Mouse (Mus musculus) layer of hippocampus, postnatal 36 days (tissue): Measurements from ENCODE around the gene Capn11. TPM values are rescaled to one million over a fixed set of nuclear protein-coding genes. Genes with fewer than 3 reads are reported as not detected.
"Not testable (repeated sequence)": the region's sequence is repeated elsewhere in the genome, so short reads cannot be mapped to it uniquely, and the experiment has no call there.

Experiments
- DNase-seq, 2 experiments: peaks; one replicate each; pipeline ENCODE4 v3.0.0; 2022
- total RNA-seq, 2 experiments: library from RNA; stranded (reverse); gene quantifications; 2 replicates each; pipeline ENCODE4 v1.2.3; 2021

Gene Capn11
- total RNA-seq, 2 experiments from 2014 or later = 0.22 to 1.4 TPM

DNA sequence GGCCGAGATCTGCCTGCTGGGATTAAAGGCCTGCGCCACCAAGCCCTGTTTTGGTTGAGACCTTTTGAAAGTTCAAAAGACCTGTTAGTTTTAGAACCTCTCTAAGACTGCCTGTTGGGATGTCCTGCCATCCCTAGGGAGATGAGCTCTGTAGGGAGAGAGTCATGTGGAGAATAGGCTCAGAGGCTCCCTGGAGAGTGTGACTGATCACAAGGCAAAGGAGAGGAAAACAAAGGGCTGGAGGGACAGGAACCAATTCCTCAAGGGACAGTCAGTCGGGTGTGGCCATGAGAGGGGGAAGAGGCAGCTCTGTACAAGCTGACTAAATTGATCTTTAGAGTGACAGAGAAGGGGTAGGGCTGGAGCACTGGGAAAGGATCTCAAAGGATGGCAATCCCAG lies 31.0 kb downstream of the Capn11 start:
- no peak for DNase-seq

DNA sequence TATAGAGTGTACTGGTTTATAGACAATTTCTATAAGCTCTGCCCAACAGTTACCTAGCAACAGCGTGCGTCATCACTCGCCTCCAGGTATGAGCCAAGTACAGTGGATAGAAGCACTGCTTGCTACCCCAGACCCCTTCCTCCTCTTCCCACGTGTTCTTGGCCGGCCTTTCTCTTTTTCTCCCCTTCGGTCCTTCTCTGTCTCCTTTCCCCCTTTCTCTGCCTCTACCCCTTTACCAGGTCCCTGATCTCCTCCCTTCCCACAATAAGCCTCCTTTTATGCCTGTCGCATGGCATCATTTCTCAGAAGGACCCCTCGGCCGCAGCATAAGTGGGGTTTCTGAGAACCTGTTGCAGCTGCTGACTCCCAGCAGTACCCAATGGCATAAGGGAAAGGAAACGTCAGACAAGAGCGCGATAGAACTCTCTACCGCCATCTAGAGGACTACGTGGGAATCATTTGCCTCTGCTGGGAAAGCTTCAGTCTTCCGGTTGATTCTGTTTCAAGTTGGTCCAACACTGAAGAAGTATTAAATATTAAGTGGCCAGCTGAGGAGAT lies 32.5 kb downstream of the Capn11 start:
- DNase-seq = peak; percentile 35 to 60

DNA sequence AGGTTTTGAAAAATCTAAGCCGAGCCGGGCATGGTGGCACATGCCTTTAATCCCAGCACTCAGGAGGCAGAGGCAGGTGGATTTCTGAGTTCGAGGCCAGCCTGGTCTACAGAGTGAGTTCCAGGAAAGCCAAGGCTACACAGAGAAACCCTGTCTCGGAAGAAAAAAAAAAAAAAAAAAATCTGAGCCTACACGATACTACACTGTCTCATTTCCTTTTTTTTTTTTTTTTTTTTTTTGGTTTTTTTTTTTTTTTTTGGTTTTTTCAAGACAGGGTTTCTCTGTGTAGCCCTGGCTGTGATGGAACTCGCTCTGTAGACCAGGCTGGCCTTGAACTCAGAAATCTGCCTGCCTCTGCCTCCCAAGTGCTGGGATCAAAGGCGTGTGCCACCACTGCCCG lies 35.7 kb downstream of the Capn11 start:
- not testable (repeated sequence) for DNase-seq

DNA sequence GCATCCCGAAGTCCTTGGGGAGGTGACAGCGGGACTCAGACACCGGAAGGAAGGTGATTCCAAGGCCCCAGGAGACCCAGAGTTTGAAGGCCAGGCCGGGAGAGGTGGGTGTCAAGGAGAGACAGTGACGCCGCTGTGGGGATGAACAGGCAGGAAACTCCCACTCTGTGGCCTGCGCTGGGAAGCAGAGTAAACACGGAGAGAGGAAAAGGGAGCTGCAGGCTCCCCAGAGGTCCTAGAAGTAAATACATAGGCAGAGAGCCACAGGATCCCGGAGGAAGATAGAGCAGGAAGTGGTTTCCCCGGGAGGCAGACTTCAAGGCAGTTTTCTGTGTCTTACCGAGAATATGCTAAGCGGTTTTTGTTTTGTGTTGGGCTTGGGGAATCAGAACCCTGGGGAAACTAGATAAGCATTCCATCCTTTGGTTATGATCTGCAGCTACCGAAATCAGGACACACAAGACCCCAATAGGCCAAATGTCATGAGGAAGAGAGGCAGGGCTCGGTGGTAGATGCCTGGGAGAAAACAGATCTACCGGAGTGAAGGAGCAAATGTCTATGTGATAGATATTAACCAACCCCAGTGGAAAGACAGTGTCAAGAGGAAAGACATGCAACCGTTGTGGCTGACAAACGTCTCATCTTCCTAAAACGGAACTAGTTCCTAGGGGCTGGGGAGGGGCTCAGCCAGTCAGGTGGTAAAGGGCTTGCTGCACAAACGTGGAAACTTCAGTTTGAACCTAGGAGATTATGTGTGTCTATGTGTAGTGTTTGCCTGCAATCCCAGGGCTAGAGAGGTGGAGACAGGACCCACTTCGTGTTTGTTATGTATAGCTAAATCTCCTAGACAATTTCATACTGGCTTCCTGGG lies 39.5 kb downstream of the Capn11 start:
- no peak for DNase-seq

DNA sequence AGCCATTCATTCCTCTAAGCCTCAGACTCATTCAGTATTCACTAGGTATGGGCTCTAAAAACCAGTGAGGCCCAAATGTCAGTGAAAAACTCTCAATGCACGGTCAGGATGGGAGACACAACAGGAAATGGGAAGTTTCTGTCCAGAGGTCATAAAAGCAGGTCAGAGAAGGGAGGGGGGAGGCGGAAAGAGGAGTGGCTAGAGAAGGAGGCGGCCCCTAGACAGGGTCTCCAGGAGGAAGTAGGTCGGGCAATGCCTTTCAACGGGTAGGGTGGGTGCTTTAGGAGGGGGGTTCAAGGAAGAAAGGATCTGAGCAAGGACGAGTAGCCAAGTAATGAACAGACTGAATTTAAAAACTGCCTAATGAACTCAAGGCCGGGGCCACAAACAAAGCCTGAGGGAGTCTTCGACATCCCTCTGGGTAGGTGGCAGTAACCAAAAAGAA lies 40.2 kb downstream of the Capn11 start:
- DNase-seq = no peak

DNA sequence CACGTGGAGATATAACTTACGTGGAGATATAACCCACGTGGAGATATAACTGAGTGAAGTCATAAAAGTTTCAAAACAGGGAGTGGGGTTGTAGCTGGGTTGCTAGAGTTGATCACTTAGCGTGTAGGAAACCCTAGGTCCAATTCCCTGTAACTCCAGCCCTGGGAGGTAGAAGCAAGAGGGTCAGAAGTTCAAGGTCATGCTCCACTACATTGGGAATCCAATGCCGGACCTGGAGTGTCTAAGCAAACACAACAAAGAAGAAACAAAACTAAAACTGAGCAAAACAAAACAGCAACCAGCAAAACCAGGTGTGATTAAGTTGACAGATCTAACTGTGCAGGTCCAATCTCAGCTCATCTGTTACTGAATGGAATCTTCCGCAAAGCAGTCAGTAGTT lies 41.5 kb downstream of the Capn11 start:
- no peak for DNase-seq

DNA sequence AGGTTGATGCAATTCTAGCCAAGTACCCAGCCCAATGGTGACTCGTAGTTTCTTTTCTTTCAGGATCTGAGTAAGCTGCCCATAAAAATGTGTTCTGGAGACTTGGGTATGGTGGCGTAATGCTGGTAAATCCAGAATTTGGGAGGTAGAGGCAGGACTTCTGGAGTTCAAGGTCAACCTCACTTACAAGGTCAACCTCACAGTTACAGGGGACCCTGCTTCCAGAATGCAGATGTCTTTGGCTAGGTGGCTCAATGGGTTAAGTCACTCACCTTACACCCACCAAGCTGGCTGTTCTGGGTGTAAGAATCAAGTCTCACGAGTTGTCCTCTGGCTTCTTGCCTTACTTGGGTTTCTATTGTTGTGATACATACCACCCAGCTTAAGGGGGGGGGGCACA lies 42.4 kb downstream of the Capn11 start:
- no peak for DNase-seq

DNA sequence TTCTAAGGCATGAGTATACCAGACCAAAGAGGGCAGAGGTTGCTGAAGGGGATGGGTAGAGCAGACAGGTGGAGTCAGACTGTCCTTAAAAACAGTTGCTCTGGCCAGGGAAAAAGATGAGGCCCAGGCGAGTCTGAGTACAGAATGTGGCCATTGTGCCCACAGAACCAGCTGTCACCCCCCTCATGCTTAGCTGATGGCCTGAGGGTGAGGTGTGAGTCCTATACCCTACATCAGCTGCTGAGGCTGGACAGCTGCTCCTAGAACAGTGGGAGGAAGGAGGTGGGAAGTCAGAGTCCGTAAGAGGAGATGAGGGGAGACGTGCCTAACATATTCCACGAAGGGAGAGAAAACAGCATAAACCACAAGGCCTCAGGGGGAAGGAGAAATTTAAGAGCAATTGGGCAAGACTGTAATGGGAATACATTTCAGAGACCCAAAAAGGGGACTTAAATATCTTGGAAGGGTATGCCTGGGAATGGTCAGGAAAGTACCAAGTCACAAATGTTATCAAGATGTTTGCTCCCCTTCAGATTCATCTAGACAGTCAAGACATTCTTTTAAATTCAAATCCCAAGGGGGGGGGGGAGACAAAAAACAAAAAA lies 43.0 kb downstream of the Capn11 start:
- DNase-seq = no peak

DNA sequence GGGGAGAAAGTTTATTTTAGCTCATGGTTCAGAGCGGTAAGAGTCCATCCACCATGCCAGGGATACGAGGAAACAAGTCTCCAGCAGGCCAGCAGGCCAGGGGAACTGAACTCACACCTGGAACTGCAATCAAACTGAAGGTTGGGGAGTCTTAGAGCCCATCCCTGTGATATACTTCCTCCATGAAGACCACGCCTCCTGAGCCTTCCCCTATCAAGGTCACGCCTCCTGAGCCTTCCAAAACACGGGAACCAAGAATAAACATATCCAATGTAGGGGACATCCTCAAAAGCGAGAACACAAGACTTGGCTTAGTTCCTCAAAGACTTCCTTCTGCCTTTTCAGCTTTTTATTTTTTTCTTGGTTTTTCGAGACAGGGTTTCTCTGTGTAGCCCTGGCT lies 46.2 kb downstream of the Capn11 start:
- no peak for DNase-seq

DNA sequence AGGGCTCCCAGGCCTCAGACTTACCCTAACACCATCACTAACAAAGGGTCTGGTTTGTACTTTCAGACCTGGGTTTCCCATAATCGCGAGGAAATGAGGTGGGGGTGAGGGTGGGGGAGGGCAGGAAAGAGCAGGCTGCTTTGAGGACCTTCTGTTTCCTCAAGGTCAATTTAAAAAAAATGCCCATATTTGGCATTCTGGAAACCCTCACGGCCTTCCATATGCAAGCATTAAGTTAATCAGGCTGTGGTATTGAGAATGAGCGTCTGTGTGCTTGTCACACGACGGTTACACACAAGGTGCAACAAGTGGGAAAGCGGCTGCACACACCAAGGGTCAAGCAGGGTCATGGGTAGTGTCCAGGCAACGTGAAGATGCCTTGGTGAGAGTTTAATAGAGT lies 47.1 kb downstream of the Capn11 start:
- DNase-seq = no peak

DNA sequence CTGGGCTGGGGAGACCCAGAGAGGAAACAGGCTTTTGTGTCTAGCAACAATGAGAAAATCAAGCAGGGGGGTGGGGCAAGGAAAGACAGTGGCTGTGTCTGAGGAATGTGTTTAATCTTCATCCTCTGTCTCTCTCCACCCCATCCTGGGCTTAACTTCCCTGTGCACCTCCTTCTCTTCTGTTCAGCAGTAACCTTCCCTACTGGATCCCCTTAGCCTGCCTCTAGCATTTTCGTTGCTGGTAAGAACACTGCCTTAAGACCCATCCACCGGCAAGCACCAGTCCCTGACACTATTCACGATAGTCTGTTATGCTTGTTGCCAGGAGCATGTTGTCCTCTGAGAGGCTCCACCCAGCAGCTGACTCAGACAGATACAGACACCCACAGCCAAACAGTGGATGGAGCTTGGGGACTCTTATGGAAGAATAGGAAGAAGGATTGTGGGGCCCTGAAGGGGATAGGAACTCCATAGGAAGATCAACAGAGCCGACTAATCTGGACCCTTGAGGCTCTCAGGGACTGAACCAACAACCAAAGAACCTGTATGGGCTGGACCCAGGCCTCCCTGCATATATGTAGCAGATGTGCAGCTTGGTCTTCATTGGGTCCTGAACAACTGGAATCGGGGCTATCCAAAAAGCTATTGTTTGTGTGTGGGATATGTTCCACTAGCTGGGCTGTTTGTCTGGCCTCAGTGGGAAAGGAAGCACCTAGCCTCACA lies 48.8 kb downstream of the Capn11 start:
- no peak for DNase-seq

DNA sequence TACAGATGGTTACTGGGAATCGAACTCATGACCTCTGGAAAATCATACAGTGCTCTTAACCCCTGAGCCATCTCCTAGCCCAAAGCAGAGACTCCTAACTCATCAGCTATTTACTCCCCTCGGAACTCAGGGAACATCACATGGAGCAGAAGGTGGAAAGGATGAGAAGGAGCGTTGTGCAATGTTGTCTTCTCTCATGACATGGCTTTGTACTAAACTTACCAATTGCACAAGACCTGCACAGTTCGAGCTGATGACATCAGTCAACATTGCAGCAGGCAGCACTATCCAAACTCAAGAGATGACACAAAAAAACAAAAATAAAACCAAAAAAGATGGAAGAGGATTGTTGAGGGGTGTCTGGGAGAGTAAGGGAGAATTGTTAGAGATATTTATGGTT lies 50.7 kb downstream of the Capn11 start:
- no peak for DNase-seq

DNA sequence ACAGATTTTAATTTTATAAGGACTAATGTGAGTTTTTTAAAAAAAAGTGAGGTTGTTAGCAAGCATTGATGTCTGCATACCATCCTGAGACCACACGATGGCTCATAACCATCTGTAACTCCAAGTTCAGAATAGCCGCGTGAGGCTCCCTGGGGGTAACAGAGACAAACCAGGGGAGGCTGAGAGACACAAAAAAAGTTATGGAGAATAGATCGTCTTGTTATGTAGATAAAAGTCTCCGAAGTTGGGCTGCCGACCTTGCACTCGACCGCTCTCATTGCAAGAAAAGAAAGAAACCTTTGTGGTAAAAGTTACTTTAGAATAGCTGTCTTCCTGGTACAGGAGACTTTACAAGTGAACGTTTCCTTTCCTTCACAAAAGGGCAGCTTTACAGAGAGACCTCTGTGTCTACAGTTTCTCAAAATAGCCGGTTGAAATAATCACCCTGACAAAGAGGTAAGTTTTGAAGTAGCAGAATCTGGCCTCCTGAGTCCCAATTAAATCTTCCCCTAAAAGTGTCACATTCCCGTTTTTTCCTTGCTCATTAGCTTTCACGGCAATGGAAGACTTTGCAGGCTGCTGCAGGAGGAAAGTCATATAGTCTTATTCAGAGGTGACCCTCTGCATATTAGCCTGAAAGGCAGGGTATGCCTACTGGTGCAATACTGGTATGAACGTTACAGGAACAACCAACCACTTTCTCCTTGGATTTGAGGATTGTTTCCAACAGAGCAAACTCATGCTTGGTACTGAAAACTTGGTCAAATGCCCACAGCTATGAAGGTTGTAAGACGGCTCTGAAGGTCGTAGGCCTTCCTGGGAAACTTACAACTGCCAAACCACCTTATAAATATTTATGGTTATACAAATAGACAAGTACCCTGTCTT lies 51.9 kb downstream of the Capn11 start:
- DNase-seq = no peak

DNA sequence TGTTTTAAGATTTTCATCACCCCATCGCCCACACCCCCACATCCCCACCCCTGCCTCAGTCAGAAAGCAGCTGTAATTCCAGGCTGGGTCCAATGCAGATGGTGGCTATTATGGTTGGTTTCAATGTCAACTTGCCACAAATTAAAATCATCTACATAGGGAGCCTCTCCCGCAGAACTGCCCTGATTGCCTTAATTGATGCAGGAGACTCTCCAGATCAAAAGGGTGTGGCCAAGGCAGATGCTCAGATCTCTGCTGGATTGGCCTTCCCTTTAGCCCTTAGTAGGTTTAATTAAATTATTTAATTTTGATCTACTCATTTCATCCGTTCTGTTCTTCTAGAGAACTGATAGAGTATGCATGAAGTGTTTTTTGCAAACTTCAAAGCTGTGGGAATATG lies 56.1 kb downstream of the Capn11 start:
- no peak for DNase-seq

DNA sequence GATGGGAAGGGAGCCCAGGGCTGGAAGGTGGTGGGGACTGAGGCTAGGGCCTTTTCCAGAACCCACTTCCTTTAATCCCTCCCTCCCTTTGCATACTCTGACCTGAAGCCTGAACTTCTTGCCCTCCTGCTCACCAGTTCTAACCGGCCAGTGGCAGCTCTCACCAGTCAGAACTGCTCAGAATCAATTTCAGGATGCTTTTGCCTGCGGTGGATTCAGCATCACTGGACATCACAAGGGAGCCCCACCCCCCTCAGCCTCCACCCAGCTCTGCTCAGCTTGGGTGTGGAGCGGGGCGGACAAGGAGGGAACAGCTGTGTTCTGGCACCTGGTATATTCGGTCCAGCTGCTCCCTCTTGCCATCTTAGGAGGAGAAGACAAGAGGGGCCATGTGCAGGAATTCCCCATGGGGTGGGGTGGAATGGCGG lies 57.2 kb downstream of the Capn11 start, which contains the start of gene Mymx:
Gene Mymx (minus strand): TSS at position 226 of the 428 bp plus-strand sequence.
- no peak for DNase-seq

DNA sequence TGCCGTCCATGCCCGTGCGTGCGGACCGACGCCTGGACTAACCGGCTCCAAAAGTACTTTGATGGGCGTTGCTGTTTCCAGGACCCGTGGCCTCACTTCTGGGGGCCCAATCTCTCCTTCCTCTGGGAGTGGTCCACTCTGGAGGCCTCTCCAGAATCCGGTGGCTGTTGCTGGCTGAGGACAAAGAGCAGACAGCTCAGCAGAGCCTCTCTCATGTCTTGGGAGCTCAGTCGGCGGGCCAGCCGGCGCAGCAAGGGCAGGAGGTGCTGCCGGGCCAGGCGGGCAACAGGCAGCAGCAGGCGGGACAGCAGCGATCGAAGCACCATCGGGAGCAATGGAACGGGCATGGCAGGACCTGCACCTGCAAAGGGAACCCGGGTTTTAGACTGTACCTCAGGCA lies 57.8 kb downstream of the Capn11 start:
- no peak for DNase-seq

DNA sequence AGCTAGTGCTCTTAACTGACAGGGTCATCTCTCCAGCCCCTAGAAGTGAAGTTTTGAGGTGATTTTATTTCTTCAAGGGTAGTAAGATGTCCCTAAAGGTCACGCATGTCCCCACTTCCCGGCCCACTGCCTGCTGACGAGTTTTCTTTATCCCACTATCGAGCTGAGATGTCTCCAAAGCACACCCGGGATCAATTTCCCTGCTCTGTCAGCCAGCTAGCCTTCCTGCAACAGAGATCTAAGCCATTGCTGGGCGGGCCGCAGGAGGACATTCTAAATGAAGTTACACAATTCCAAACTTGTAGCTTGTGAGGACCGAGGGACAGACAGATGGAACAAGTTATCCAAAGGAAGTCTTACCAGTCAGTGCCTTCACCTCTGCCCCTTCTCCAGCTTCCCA lies 58.9 kb downstream of the Capn11 start:
- no peak for DNase-seq

DNA sequence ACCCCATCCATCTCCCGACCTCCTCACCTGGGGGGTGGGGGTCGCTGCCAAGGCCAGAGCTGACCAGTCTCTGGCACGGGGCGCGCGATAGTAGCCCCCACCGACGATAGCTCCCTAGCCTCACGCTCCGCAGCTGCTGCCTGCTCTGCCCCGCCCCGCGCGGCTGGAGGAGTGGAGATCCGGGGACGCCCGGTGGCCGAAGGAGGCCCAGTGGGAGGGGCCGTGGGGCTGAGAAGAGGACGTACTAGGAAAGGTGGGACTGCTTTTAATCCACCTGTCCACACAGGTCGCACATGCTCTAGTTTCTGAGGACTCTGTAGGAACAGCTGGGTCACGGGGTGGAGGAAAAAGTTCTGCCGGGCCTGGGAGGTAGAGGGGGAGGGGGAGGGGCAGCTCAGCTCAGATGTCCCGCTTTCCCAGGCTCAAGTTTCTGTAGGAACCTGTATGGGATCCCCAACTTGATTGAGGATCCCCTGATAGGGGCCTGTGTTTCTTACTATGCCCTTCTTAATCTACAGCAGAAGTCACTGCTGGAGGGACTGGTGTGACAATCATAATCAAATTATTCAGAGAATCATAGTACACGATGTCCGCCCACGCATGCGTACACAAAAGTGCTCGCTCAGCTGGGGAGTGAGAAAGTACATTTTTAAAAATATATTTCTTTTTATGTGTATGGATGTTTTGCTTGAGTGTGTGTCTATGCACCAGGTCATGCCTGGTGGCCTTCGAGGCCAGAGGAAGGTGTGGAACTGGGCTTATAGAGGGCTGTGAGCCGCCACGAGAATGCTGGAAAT lies 59.5 kb downstream of the Capn11 start, which contains the start of gene Slc29a1:
Gene Slc29a1 (minus strand): TSS at position 161 of the 797 bp plus-strand sequence.
- no peak for DNase-seq

DNA sequence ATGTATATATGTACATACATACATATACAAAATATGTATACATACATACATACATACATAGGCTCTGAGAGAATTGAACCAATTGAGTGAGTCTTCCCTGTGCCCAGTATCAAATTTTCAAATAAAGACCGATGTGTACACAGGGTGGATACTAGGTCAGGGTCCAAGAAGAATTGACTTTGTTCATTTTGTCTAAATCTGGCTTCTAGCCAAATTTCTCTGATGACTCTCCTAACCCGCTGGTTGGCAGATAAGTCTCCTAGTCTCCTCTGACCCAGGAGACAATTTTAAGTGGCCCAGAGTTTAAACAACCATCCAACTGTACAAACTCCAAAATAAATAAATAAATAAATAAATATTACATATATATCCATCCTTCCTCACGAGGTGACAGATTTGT lies 60.2 kb downstream of the Capn11 start:
- DNase-seq = no peak

DNA sequence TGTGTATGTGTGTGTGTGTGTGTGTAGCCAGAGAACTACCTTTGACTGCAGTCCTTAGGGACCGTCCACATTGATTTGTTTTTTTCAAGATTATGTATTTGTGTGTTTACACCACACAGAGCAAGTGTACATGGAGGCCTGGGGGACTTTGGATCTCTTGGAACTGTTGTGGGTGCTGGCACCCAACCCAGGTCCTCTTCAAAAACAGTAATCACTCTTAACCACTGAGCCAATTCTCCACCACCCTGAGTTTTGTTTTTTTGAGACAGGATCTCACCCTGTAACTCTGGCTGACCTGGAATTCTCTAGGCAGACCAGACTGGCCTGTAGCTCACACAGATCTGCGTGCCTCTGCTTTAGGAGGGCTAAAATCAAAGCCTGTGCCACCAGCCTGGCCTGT lies 60.7 kb downstream of the Capn11 start:
- DNase-seq = no peak

DNA sequence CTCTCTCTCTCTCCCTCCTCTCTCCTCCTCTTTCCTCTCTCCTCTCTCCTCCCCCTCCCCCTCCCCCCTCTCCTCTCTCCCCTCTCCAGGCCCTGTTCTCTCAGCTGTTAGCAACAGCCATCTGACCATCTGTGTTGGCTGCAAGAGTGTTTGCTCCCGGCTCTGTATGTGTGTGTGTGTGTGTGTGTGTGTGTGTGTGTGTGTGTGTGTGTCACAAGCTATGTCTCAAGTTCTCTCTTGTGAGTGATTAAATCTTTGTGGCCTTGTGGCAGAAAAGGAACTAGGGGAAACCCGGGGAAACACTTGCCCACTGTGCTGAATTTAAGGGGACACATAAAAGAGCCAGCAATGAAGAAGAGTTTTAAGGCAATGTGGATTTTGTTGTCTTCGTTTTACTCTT lies 61.3 kb downstream of the Capn11 start:
- DNase-seq = no peak
